Mouse (Mus musculus) erythroid progenitor cell, adult 5-6 weeks (primary cell): ENCODE data around the gene Dhrs9. TPM values are rescaled to one million over a fixed set of nuclear protein-coding genes. Genes with fewer than 3 reads are reported as not detected.
"Not testable (repeated sequence)": the region's sequence is repeated elsewhere in the genome, so short reads cannot be mapped to it uniquely, and the experiment has no call there.

ENCODE experiments used
- ATAC-seq: replicated peaks from 2 replicates; pipeline ENCODE4 v1.8.0; 2016; ENCODE audit warnings: moderate number of reproducible peaks, mild to moderate bottlenecking, moderate TSS enrichment, inconsistent platforms; ENCODE audit not compliant: poor library complexity, low FRiP score, severe bottlenecking
- total RNA-seq, 2 experiments: library from RNA; stranded (forward) in 1 of 2; stranded (reverse) in 1 of 2; fragments of 150-400 nt in 1 of 2; fragments of 186-747, 209-891 nt in 1 of 2; gene quantifications; 2 replicates each; pipeline versions ENCODE4 v1.2.3 to v1.2.4; 2015 to 2017; ENCODE audit warnings: low replicate concordance in 2 of 2

Dhrs9 gene
- total RNA-seq (2015; ENCODE audit: low replicate concordance) (1.4 and 7.5 TPM in 2 replicates), total RNA-seq (2017; ENCODE audit: low replicate concordance) (1.9 and 2.0 TPM in 2 replicates)

DNA sequence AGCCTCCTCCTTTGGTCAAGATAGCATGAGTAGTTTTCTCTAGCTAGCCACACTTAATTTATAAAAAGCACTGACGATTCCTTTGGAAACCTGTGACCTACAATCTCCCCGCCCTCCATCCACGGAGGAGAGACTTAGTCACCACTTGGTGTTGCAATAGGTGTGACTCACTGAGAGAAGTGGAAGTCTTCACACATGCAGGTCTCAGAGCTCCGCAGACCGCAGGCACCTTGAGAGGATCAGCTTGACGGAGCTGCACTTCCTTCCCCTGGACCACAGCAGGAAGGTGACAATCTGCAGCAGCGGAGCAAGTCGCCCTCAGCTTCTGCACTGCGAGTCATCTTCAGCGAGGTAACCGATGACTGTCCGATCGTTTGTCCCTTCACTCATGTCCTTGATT, at the start of gene Dhrs9:
Dhrs9 (plus strand) TSS at position 165 of the 400 bp plus-strand sequence.
- no peak for ATAC-seq

- ATAC-seq: not testable (repeated sequence)
These were observed 48.7 kb upstream of the Dhrs9 start for GRCm38 (mm10) chr2:69331523-69331922.

DNA sequence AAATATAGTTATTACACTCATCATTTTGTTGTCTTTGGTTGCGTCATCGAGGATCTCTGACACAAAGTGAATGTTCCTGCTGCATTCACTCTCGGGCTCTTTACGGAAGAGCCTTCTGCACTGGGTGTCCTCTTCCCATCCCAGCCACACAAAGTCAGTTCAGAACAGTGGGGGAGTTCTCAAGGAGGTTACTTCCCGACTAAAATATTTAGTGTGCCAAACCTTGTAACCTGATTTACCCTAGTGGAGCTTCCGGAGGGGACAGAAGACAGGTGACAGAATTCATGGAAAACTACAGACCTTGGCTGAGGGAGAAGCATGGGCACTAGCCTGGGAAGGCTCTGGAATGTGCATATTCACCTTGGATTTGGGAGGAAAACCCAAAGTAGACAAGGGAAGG, 38.7 kb upstream of the Dhrs9 start:
- no peak for ATAC-seq

DNA sequence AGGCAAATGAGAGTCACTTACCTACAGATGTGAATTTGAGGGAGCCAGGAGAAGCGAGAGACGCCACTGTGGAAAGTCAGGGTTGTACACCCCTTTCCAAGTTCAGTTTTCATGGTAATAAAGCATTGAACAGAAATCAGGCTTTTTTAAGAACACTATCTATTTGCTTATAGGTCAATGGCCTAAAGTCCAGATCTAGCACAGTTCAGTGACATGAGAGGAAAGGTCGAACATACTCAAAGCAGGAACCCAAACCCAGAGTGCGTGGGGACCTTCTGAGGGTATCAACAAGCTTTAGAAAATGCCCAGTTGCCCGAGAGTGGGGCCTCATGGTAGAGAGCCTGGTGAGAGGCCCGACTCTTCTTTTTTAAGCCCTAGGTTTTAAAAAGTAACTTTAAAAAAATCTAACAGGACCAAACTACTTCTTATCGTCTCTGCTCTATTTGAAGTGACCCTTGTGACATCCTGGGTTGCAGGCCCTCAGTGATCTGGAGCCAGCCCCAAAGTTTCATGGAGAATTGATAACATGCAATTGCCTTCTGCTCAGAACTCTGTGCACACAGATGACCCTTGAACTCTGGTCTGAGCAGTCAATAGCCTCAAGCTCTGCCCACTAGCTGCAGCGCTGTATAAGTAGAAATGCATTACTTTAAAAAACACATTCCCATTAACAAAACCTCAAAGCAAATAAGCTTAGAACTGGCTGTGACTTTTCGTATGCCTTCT, 37.6 kb upstream of the Dhrs9 start, which contains the start of gene Abcb11:
Abcb11 (minus strand) TSS at position 121 of the 726 bp plus-strand sequence.
- ATAC-seq: no peak

- peak; percentile 100 for ATAC-seq
These were observed 24.8 kb upstream of the Dhrs9 start for GRCm38 (mm10) chr2:69355402-69355801.

DNA sequence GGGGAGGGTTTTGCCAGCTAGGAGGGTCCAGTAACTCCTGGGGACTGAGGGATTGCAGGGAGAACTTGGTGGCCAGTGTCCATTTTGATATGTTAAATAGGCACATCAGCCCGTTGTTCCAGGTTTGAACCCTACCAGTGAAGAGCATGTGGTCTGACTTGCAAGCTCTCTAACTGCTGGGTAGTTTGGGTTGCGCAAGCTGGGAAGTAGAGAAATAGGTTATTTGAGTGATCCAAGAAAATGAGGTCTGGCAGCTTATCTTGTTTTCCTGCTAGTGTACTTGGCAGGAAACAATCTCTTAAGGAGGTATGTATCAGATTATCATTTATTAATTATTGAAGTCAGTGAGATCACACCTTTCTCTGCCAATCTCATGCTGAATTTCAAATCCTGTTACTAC, 15.4 kb upstream of the Dhrs9 start:
- ATAC-seq: no peak

- no peak for ATAC-seq
These were observed 15.0 kb upstream of the Dhrs9 start for GRCm38 (mm10) chr2:69365275-69365674.

- no peak for ATAC-seq
These were observed 3.5 kb upstream of the Dhrs9 start for GRCm38 (mm10) chr2:69376780-69377179.

- ATAC-seq: no peak
These were observed 444 bp upstream of the Dhrs9 start for GRCm38 (mm10) chr2:69379801-69380200.

DNA sequence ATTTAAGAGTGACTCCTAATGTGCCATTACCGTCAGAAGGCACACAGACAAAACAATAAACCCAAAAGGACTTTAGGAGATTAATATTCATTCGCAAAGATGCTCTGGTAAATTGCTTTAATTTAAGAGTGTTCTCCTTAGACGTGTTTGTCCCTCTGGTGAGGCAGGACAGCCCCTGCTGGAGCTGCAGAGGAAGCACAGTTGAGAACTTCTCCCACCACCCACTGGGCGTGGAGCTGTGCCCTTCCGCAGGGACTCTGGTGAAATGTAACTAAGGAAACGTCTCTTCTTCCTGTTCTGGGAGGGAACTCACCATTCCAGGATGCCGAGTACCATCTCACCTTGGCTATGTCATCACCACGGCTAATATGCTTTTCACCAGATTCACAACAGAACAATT, 1.5 kb downstream of the Dhrs9 start:
- ATAC-seq: no peak

DNA sequence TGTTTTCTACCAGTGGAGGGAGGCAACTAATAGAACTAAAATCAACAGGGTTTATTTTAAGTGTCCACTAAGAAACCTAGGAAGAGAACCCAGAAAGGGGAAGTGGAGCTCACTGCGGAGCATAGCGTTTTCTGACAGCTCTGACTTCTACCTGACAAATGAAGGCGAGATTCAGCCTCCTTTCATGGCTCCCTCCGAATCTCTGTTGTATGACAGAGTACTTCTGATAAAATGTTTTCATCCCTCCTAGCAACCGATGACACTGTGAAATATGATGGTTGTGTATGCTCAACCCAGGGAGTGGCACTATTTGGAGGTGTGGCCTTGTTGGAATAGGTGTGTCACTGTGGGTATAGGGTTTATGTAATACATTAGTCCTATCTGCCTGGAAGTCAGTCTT, 2.6 kb downstream of the Dhrs9 start:
- no peak for ATAC-seq

DNA sequence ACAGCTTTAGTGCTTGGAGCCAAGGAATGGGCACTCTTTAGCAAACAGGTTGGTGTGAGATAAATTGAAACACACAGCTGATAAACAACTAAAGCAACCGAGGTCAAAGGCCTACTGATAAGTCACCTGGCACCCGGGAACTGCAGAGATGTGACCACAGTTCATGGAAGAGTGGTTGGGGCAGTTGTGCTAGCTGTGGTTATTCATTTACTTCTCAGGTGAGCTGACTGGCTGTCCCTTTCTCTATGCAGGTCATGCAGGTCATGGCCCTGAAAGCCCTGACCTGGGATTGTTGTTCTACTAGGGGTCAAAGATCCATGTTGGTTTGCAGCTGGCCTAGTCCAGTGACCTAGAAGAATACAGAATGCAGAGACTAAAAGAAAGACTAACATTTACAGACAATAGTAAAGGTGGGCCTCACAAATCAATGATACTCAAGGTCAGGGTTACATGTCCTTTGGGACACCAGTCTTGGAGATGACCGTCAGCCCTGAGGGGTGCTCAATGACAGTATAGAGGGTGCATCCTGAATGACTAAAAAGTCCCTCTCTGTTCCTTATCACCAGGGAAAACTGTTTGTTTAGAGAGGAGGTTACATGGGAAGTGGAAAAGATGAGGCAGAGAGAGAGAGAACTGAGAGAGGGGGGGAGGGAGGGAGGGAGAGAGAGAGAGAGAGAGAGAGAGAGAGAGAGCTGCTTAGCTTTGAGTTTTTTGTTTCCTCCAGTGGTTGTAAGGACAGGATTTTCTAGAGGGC, 6.0 kb downstream of the Dhrs9 start:
- ATAC-seq: no peak

DNA sequence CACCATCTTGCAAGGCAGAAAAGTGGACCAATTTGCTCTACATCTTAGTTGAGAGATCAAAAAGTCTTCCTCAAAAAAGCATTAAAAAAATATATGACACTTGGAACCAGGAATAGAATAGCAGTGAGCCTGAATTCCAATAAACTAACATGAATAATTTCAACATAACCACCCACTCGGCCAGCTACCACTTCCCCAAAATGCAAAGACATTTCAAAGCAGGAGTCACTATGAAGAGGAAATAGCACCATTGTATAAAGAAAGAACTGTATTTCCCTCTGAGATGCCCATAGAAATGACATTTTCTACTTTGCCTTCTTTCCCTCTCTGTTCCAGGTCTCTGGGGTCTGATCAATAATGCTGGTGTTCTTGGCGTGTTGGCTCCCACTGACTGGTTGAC, 13.7 kb downstream of the Dhrs9 start:
- ATAC-seq: no peak

- no peak for ATAC-seq
These were observed 15.5 kb downstream of the Dhrs9 start for GRCm38 (mm10) chr2:69395597-69396248.

- no peak for ATAC-seq
These were observed 16.7 kb downstream of the Dhrs9 start for GRCm38 (mm10) chr2:69396760-69397435.

DNA sequence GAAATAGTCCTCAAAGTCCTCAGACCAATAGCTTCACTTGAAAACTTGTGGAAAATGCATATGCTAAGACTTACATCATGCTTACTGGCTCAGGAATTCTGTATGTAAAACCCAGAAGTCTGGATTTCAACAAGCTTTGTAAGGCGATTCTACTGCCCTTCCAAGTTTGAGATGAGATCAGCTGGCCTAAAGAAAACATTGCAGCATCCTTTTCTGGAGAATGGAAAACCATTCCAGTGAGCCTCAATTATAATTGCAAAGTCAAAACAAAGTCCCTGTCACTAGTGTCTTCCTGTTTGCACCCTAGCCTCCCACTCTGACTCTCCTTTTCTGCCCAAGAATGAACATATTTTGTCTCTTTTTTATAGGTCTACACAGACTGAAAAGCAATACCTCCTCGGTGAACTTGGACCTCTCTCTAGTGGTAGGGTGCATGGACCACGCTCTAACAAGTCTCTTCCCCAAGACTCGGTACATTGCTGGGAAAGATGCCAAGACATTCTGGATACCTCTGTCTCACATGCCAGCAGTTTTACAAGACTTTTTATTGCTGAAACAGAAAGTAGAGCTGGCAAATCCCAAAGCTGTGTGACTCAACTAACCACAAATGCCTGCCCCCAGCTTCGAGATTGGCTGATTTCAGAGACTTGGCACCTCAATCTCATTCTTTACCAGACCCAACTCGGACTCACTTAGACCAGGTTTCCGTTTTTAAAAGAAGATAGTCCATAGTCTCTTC, 20.8 kb downstream of the Dhrs9 start:
- ATAC-seq: no peak

GRCm38 (mm10) chr2:69401891-69402290, 21.6 kb downstream of the Dhrs9 start:
- no peak for ATAC-seq

- ATAC-seq: no peak
These were observed 22.1 kb downstream of the Dhrs9 start for GRCm38 (mm10) chr2:69402309-69402708.

DNA sequence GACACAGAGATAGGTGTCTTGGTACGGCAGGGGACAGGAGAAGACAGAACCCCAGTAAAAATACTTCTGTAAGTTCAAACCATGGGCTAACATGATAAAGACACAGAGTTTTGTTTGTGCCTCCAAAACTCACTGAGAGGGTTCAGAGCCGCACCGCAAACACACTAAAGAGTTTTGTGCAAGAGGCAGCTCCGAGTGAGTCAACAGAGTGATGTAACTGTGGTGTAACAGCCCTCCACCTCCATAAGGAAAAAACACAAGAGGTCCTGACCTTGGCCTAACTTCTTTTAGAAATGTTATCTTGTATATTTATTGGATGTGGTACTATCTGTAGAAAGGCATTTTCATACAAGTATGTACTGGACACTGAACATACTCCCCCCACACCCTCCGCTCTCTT, 25.4 kb downstream of the Dhrs9 start:
- ATAC-seq: no peak
